Mouse (Mus musculus) intestine, embryonic 15.5 days (tissue): ENCODE measurements at regions not wholly inside any gene's neighbourhood (a gene's known extent, or its start where the extent isn't known, plus 50 kb on each side); places are given as distances from the start of the nearest gene placed in this dataset.

Experiments used
- ATAC-seq: fragments of 200-750 bp; cut with Nextera tagmentation; 2 replicates; pipeline ENCODE4 v1.8.0; 2017; ENCODE audit warnings: moderate TSS enrichment, moderate library complexity
- H3K27ac ChIP-seq: fragments of 300-500 bp; sonication (generic); 2 replicates; pipeline ENCODE4 v1.5.1; 2015; ENCODE audit warnings: mild to moderate bottlenecking, inconsistent platforms
- H3K27me3 ChIP-seq: fragments of 300-500 bp; sonication (generic); replicated peaks from 2 replicates; pipeline ENCODE4 v1.6.1; 2015; ENCODE audit warnings: inconsistent platforms
- H3K36me3 ChIP-seq: fragments of 300-500 bp; sonication (generic); 2 replicates; pipeline ENCODE4 v1.6.1; 2015; ENCODE audit warnings: inconsistent platforms
- H3K4me1 ChIP-seq: fragments of 300-500 bp; sonication (generic); replicated peaks from 2 replicates; pipeline ENCODE4 v1.6.1; 2015; ENCODE audit warnings: inconsistent platforms
- H3K4me2 ChIP-seq: fragments of 300-500 bp; sonication (generic); replicated peaks from 2 replicates; pipeline ENCODE4 v1.6.1; 2015; ENCODE audit warnings: mild to moderate bottlenecking, inconsistent platforms
- H3K4me3 ChIP-seq: fragments of 300-500 bp; sonication (generic); replicated peaks from 2 replicates; pipeline ENCODE4 v1.5.1; 2015; ENCODE audit warnings: inconsistent platforms
- H3K9ac ChIP-seq: fragments of 300-500 bp; sonication (generic); 2 replicates; pipeline ENCODE4 v1.6.1; 2015; ENCODE audit warnings: inconsistent platforms
- H3K9me3 ChIP-seq: fragments of 300-500 bp; sonication (generic); 2 replicates; pipeline ENCODE4 v1.6.1; 2016; ENCODE audit warnings: inconsistent platforms
- WGBS: fragments of 180-500 bp; shearing (Covaris S2); methylation state at CpG from one replicate; pipeline ENCODE4 v1.1.7; 2015; 5-methylcytosine and 5-hydroxymethylcytosine counted together

- no peaks in the 10 kb centered on the region for H3K9me3 ChIP-seq
- no peaks in the 10 kb centered on the region for H3K4me1 ChIP-seq
- H3K4me2 ChIP-seq, result no peak overlapping the region
- 75% methylated on average over 3 of the region's 3 CpGs for WGBS
- H3K27me3 ChIP-seq, result no peaks in the 10 kb centered on the region
- no peak overlapping the region for H3K4me3 ChIP-seq
- H3K9ac ChIP-seq, result no peak overlapping the region
- ATAC-seq, result no peak
- H3K36me3 ChIP-seq, result no peaks in the 10 kb centered on the region
- no peak overlapping the region for H3K27ac ChIP-seq
Observed at GRCm38 (mm10) chr3:79996803-79997202, 112.5 kb downstream of the Fam198b start.

GRCm38 (mm10) chr3:80002335-80002734 is 118.0 kb downstream of the Fam198b start:
- H3K9me3 ChIP-seq, result no peaks in the 10 kb centered on the region
- no peak overlapping the region for H3K27ac ChIP-seq
- H3K4me1 ChIP-seq, result no peaks in the 10 kb centered on the region
- H3K4me3 ChIP-seq, result no peak overlapping the region
- no peaks in the 10 kb centered on the region for H3K36me3 ChIP-seq
- H3K4me2 ChIP-seq, result no peak overlapping the region
- no peak overlapping the region for H3K9ac ChIP-seq
- no peaks in the 10 kb centered on the region for H3K27me3 ChIP-seq
- WGBS, result 84% methylated on average over 6 of the region's 6 CpGs
- ATAC-seq, result no peak

DNA sequence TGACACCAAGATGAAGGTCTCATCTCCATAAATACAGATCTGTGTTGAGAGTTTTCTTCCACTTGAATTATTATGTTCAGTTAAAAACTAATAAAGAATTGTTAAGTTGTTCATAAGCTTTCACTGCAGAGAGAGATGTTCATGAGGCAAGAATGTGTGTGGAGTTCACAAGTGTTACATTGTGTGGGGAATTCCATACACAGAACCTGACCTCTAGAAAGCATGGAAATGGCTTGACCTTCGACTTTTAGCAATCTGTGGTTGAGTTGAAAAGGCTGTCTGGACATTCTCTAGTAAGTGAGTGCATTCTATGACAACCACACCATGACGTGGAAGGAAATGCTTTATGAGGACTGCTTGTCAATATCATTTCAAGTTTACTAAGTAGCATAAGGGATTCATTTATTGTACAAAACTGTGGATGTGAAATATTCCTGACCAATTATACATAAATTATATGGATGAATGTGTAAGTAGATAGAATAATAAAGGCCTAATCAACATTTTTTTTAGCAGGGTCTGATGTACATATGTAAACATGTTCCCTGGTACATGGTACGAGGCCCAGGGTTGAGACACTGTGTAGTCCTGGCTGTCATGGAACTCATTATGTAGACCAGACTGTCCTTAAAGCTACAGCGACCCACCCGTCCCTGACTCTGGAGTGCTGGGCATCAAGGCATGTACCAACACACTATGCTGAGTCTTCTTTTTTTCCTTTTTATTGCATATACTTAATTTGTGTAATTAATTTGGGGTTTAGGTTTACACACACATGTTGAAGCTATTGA is 119.2 kb downstream of the Fam198b start:
- no peaks in the 10 kb centered on the region for H3K36me3 ChIP-seq
- H3K27me3 ChIP-seq, result no peaks in the 10 kb centered on the region
- no peak overlapping the region for H3K9ac ChIP-seq
- no peak overlapping the region for H3K27ac ChIP-seq
- no peaks in the 10 kb centered on the region for H3K9me3 ChIP-seq
- 53% methylated on average over 5 of the region's 5 CpGs for WGBS
- no peak for ATAC-seq
- no peaks in the 10 kb centered on the region for H3K4me1 ChIP-seq
- H3K4me2 ChIP-seq, result no peak overlapping the region
- no peak overlapping the region for H3K4me3 ChIP-seq

- WGBS, result 82% methylated on average over 3 of the region's 3 CpGs
- Histone ChIP-seq H3K27me3 (no peaks in the 10 kb centered on the region), H3K27ac (no peak overlapping the region), H3K9ac (no peak overlapping the region), H3K4me2 (no peak overlapping the region), H3K36me3 (no peaks in the 10 kb centered on the region), H3K4me3 (no peak overlapping the region), H3K9me3 (no peaks in the 10 kb centered on the region), H3K4me1 (no peaks in the 10 kb centered on the region)
- no peak for ATAC-seq
Observed at GRCm38 (mm10) chr3:80004556-80004955, 120.2 kb downstream of the Fam198b start.

GRCm38 (mm10) chr3:80004966-80005365 is 120.6 kb downstream of the Fam198b start:
- Histone ChIP-seq H3K27ac (no peak overlapping the region), H3K36me3 (no peaks in the 10 kb centered on the region), H3K4me1 (no peaks in the 10 kb centered on the region), H3K9me3 (no peaks in the 10 kb centered on the region), H3K4me2 (no peak overlapping the region), H3K27me3 (no peaks in the 10 kb centered on the region), H3K9ac (no peak overlapping the region), H3K4me3 (no peak overlapping the region)
- ATAC-seq, result no peak
- WGBS, result 84% methylated on average over 3 of the region's 3 CpGs

DNA sequence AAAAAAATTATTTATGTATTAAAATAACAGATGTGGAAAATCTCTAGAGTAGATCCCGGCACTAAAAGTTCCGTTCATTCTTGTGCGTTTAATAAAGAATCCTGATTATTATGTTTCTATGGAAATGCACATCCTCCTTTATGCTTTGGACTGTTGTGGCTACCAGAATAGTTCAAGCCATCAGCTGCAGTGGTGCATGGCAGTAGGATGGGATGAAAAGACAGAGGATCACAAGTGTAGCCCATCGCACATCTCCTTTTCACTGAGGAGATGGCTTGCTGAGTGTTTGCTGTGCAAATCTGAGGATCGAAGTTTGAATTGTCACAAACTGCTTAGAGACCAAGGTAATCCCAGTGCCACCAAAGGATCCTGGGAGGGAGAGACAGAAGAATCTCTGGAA is 121.0 kb downstream of the Fam198b start:
- no peaks in the 10 kb centered on the region for H3K36me3 ChIP-seq
- H3K9ac ChIP-seq, result no peak overlapping the region
- H3K27me3 ChIP-seq, result no peaks in the 10 kb centered on the region
- no peak for ATAC-seq
- 70% methylated on average over 5 of the region's 5 CpGs for WGBS
- no peak overlapping the region for H3K4me3 ChIP-seq
- H3K4me2 ChIP-seq, result no peak overlapping the region
- H3K9me3 ChIP-seq, result no peaks in the 10 kb centered on the region
- no peaks in the 10 kb centered on the region for H3K4me1 ChIP-seq
- no peak overlapping the region for H3K27ac ChIP-seq

DNA sequence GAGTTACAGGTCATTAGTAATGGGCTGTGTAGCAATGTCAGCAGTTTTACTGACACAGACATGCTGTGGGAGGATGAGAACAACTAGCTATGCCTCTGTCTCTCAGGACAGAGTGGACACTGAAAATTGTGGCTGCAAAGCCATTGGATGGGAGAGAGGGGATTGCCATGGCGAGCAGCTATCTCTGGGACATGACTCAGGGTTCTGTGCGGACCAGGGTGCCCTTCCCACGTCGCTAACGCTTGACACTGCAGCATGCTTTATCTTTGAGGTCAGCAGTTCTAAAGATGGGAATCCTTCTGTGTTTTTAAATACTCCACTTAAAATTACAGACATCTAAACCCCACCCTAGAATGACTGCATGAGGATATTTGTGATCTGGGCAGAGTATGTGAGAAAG is 121.9 kb downstream of the Fam198b start:
- no peak overlapping the region for H3K27ac ChIP-seq
- H3K4me3 ChIP-seq, result no peak overlapping the region
- H3K27me3 ChIP-seq, result no peaks in the 10 kb centered on the region
- ATAC-seq, result no peak
- no peaks in the 10 kb centered on the region for H3K9me3 ChIP-seq
- H3K4me2 ChIP-seq, result no peak overlapping the region
- no peak overlapping the region for H3K9ac ChIP-seq
- H3K36me3 ChIP-seq, result no peaks in the 10 kb centered on the region
- 74% methylated on average over 5 of the region's 5 CpGs for WGBS
- no peaks in the 10 kb centered on the region for H3K4me1 ChIP-seq

GRCm38 (mm10) chr3:80007006-80007405 is 122.7 kb downstream of the Fam198b start:
- no peak for ATAC-seq
- Histone ChIP-seq H3K9me3 (no peaks in the 10 kb centered on the region), H3K4me2 (no peak overlapping the region), H3K9ac (no peak overlapping the region), H3K27me3 (no peaks in the 10 kb centered on the region), H3K27ac (no peak overlapping the region), H3K36me3 (no peaks in the 10 kb centered on the region), H3K4me3 (no peak overlapping the region), H3K4me1 (no peaks in the 10 kb centered on the region)
- 83% methylated on average over 4 of the region's 4 CpGs for WGBS

DNA sequence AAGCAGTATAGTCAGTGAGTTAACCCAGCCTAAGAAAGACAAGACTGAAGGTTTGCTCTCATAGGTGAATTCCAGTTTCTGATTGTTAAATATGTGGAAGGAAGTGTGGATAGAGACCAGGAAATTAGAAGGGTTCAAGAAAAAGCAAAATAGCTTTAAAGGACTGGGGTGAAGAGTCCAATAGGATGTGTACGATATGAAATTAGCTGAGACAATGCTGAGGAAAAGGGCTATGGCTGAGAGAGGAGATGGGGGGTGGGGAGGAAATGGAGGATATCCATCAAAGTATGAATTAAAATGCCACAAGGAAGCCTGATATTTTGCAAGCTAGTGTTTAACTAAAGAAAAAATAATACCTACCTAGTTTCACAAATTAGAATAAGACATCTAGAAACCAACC is 124.9 kb downstream of the Fam198b start:
- Histone ChIP-seq H3K27ac (no peak overlapping the region), H3K27me3 (no peaks in the 10 kb centered on the region), H3K4me1 (no peaks in the 10 kb centered on the region), H3K4me3 (no peak overlapping the region), H3K9ac (no peak overlapping the region), H3K4me2 (no peak overlapping the region), H3K36me3 (no peaks in the 10 kb centered on the region), H3K9me3 (no peaks in the 10 kb centered on the region)
- WGBS, result 63% methylated on average over 1 of the region's 1 CpGs
- no peak for ATAC-seq

DNA sequence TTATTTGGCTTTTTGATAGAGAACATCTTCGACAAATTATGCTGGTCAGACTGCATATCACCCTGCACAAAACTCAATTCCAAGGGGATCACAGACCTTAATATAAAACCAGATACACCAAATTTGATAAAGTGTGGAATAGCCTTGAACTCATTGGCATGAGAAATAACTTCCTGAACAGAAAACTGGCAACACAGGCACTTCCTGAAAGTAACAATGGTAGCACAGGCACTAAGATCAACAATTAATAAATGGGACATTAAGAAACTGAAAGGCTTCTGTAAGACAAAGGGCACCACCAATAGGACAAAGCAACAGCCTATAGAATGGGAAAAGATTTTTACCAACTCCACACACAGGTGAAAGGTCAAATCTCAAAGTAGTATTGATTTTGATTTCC is 141.5 kb downstream of the Fam198b start:
- Histone ChIP-seq H3K4me2 (no peak overlapping the region), H3K4me1 (no peaks in the 10 kb centered on the region), H3K36me3 (no peaks in the 10 kb centered on the region), H3K9me3 (no peaks in the 10 kb centered on the region), H3K27ac (no peak overlapping the region), H3K4me3 (no peak overlapping the region), H3K27me3 (no peaks in the 10 kb centered on the region), H3K9ac (no peak overlapping the region)
- WGBS, result 86% methylated on average over 1 of the region's 1 CpGs
- no peak for ATAC-seq

DNA sequence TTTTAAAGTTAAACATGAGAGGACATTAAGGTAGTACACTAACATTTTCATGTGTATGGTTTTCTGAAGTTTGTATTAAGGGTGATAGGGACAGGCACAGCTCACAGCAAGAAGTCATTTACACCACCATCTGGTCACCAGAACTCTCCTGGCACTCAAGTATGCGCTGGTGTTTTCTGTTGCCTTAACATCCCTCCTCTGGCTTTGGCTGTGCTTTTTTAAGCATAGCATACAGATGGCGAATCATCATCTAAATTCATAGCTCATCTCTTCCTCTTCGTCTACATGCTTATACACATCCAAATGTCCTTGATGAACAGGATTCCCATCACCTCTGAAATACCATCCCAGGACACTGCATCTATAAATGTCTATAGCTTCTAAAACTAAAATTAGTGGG is 148.7 kb downstream of the Fam198b start:
- Histone ChIP-seq H3K9ac (no peak overlapping the region), H3K27me3 (no peaks in the 10 kb centered on the region), H3K36me3 (no peaks in the 10 kb centered on the region), H3K9me3 (no peaks in the 10 kb centered on the region), H3K27ac (no peak overlapping the region), H3K4me1 (no peaks in the 10 kb centered on the region), H3K4me2 (no peak overlapping the region), H3K4me3 (no peak overlapping the region)
- WGBS, result 73% methylated on average over 3 of the region's 3 CpGs
- no peak for ATAC-seq

- no peak overlapping the region for H3K27ac ChIP-seq
- H3K4me1 ChIP-seq, result no peaks in the 10 kb centered on the region
- no peak overlapping the region for H3K9ac ChIP-seq
- 76% methylated on average over 11 of the region's 11 CpGs for WGBS
- no peaks in the 10 kb centered on the region for H3K27me3 ChIP-seq
- no peak overlapping the region for H3K4me2 ChIP-seq
- no peak for ATAC-seq
- no peaks in the 10 kb centered on the region for H3K9me3 ChIP-seq
- no peak overlapping the region for H3K4me3 ChIP-seq
- H3K36me3 ChIP-seq, result no peaks in the 10 kb centered on the region
Observed at GRCm38 (mm10) chr3:80038553-80039129, 154.3 kb downstream of the Fam198b start.
